Comparison of ENCODE assay signal across 9 mouse cellular contexts in genomic region chr4:133196852-133197251, GRCm38 (mm10). TPM values are rescaled to one million over a fixed set of nuclear protein-coding genes. Genes with fewer than 3 reads are reported as not detected.
DNase-seq lines count a peak whose midpoint lies in the region; ATAC-seq and TF ChIP-seq lines count a peak whose summit lies in the region.
"Had no signal": no experiment of that assay in that cellular context is flagged by ENCODE, and none has a peak within 500 bp of the region (broad histone marks: within the 10 kb centered on the region; RNA-seq: fewer than 3 reads in every experiment).

No protein-coding gene starts in this region.

- no peak overlapping the region for H3K9ac ChIP-seq in liver, postnatal 0 days (replicated peaks)
- H3K9ac ChIP-seq in forebrain, embryonic 16.5 days (replicated peaks; ENCODE audit: low read depth, low read length): peak overlapping the region; percentile 36
- peak overlapping the region; percentile 31; the same call in 1 of the 2 replicates for H3K9ac ChIP-seq in limb, embryonic 13.5 days

- ATAC-seq in liver, postnatal 0 days: no peak
- ATAC-seq in forebrain, embryonic 16.5 days: peak; percentile 36
- no peak for ATAC-seq in limb, embryonic 13.5 days (ENCODE audit: low FRiP score, low read depth)

- peak; percentile 41 for DNase-seq in liver, postnatal 0 days
- DNase-seq in liver (no peak), MN1 (ENCODE audit: low spot score) (no peak)
- DNase-seq in thymus, postnatal 0 days (ENCODE audit: low spot score): peak; percentile 76
- DNase-seq in left cerebral cortex, adult 9 months (ENCODE audit: low spot score in 2 of 2): no peak
- no peak for DNase-seq in adrenal gland, adult 2 months

- no peak overlapping the region for H3K4me3 ChIP-seq in liver, postnatal 0 days (ENCODE audit: low read depth, low read length)
- H3K4me3 ChIP-seq in forebrain, embryonic 16.5 days (replicated peaks; ENCODE audit: low read length): no peak overlapping the region
- H3K4me3 ChIP-seq in limb, embryonic 13.5 days: no peak overlapping the region
- H3K4me3 ChIP-seq: megakaryocyte, embryonic 14.5 days had no signal

- H3K27ac ChIP-seq in liver, postnatal 0 days (ENCODE audit: low read depth): peak overlapping the region; percentile 60; the same call in 1 of the 2 replicates
- H3K27ac ChIP-seq in forebrain, embryonic 16.5 days (ENCODE audit: low read length): peak overlapping the region; percentile 85
- H3K27ac ChIP-seq in limb, embryonic 13.5 days: peak overlapping the region; percentile 93

- no peaks in the 10 kb centered on the region for H3K27me3 ChIP-seq in liver, postnatal 0 days (ENCODE audit: insufficient read depth, low read length)
- H3K27me3 ChIP-seq in forebrain, embryonic 16.5 days (replicated peaks; ENCODE audit: control insufficient read depth, insufficient read depth, low read length): no peaks in the 10 kb centered on the region
- no peaks in the 10 kb centered on the region for H3K27me3 ChIP-seq in limb, embryonic 13.5 days
- H3K27me3 ChIP-seq: megakaryocyte, embryonic 14.5 days had no signal

- WGBS in liver, postnatal 0 days (ENCODE audit: insufficient replicate concordance): 62% methylated on average over 7 of the region's 7 CpGs
- WGBS in forebrain, embryonic 16.5 days: 5% methylated on average over 7 of the region's 7 CpGs
- 19% methylated on average over 7 of the region's 7 CpGs for WGBS in limb, embryonic 13.5 days

- no peak for TF ChIP-seq CTCF in liver, postnatal 0 days (IDR thresholded peaks at IDR 0.05; ENCODE audit: low read depth)

- no peak for TF ChIP-seq EP300 in liver, postnatal 0 days (IDR thresholded peaks at IDR 0.05; ENCODE audit: low read depth)

- no peaks in the 10 kb centered on the region for H3K9me3 ChIP-seq in liver, postnatal 0 days (ENCODE audit: low read length)
- no peaks in the 10 kb centered on the region for H3K9me3 ChIP-seq in forebrain, embryonic 16.5 days (ENCODE audit: control insufficient read depth, low read length)
- H3K9me3 ChIP-seq in limb, embryonic 13.5 days: no peaks in the 10 kb centered on the region
- H3K9me3 ChIP-seq: megakaryocyte, embryonic 14.5 days had no signal

- H3K36me3 ChIP-seq in liver, postnatal 0 days (replicated peaks; ENCODE audit: insufficient read depth, low read length): peaks cover 46% of the 10 kb centered on the region
- H3K36me3 ChIP-seq in forebrain, embryonic 16.5 days (ENCODE audit: control insufficient read depth, insufficient read depth): peaks cover 11% of the 10 kb centered on the region; the same call in 1 of the 2 replicates
- peaks cover 50% of the 10 kb centered on the region for H3K36me3 ChIP-seq in limb, embryonic 13.5 days

- H3K4me2 ChIP-seq in liver, postnatal 0 days (ENCODE audit: low read depth, low read length): no peak overlapping the region
- H3K4me2 ChIP-seq in forebrain, embryonic 16.5 days (ENCODE audit: low read length): no peak overlapping the region
- peak overlapping the region; percentile 38; the same call in 1 of the 2 replicates for H3K4me2 ChIP-seq in limb, embryonic 13.5 days (replicated peaks)

- H3K4me1 ChIP-seq in liver, postnatal 0 days (ENCODE audit: insufficient read depth): peaks cover 27% of the 10 kb centered on the region
- peaks cover 54% of the 10 kb centered on the region for H3K4me1 ChIP-seq in forebrain, embryonic 16.5 days (replicated peaks; ENCODE audit: control insufficient read depth, insufficient read depth, low read length)
- peaks cover 65% of the 10 kb centered on the region for H3K4me1 ChIP-seq in limb, embryonic 13.5 days

RNA-seq across cellular contexts. Expression of gene Cd164l2, which starts 15.1 kb away (rescaled TPM):
- polyA plus RNA-seq in liver, postnatal 0 days (2015; fragmentation: Nextera tagmentation; extraction: Ambion mirVana): 0.25 and 0.39 TPM in 2 replicates
- 0.88 and 1.1 TPM in 2 replicates for polyA plus RNA-seq in forebrain, embryonic 16.5 days (2015; fragmentation: Nextera tagmentation; extraction: Ambion mirVana)
- polyA plus RNA-seq in limb, embryonic 13.5 days (2015; fragmentation: Nextera tagmentation; extraction: Ambion mirVana): 2.8 and 5.9 TPM in 2 replicates
- polyA plus RNA-seq in thymus, postnatal 0 days (2015; fragmentation: Nextera tagmentation; extraction: Ambion mirVana): 0.86 and 1.1 TPM in 2 replicates
- 1 to 10 TPM; 1.6 to 4.0 TPM for total RNA-seq in adrenal gland, adult 2 months (2021)
- 2.5 and 5.6 TPM in 2 replicates for polyA plus RNA-seq in adrenal gland, adult 2 months (2012; rRNA removed)

RNA-seq across cellular contexts. Expression of gene Gpr3, which starts 15.5 kb away (rescaled TPM):
- not detected in 2 replicates for polyA plus RNA-seq in liver, postnatal 0 days (2015; fragmentation: Nextera tagmentation; extraction: Ambion mirVana)
- polyA plus RNA-seq in forebrain, embryonic 16.5 days (2015; fragmentation: Nextera tagmentation; extraction: Ambion mirVana): 0.57 and 1.4 TPM in 2 replicates
- 0.32 and 0.38 TPM in 2 replicates for polyA plus RNA-seq in limb, embryonic 13.5 days (2015; fragmentation: Nextera tagmentation; extraction: Ambion mirVana)
- not detected in 2 replicates for polyA plus RNA-seq in thymus, postnatal 0 days (2015; fragmentation: Nextera tagmentation; extraction: Ambion mirVana)
- under 1 TPM; 0.17 to 0.21 TPM for total RNA-seq in adrenal gland, adult 2 months (2021)
- polyA plus RNA-seq in adrenal gland, adult 2 months (2012; rRNA removed): 0.49 and 1.1 TPM in 2 replicates

RNA-seq across cellular contexts. Expression of gene Map3k6, which starts 43.8 kb away (rescaled TPM):
- 1.2 and 1.3 TPM in 2 replicates for polyA plus RNA-seq in liver, postnatal 0 days (2015; fragmentation: Nextera tagmentation; extraction: Ambion mirVana)
- polyA plus RNA-seq in forebrain, embryonic 16.5 days (2015; fragmentation: Nextera tagmentation; extraction: Ambion mirVana): 2.1 and 2.3 TPM in 2 replicates
- polyA plus RNA-seq in limb, embryonic 13.5 days (2015; fragmentation: Nextera tagmentation; extraction: Ambion mirVana): 2.4 and 2.6 TPM in 2 replicates
- 2.2 and 2.6 TPM in 2 replicates for polyA plus RNA-seq in thymus, postnatal 0 days (2015; fragmentation: Nextera tagmentation; extraction: Ambion mirVana)
- 10 to 100 TPM; 22.4 to 22.9 TPM for total RNA-seq in adrenal gland, adult 2 months (2021)
- polyA plus RNA-seq in adrenal gland, adult 2 months (2012; rRNA removed): 17.5 and 17.6 TPM in 2 replicates

Comparison
In these comparisons a context has a peak if more than half of its experiments do, and no peak if none do; other contexts are left out.
1. DNase-seq: peak in liver, postnatal 0 days (single experiment) and thymus, postnatal 0 days (single experiment); none in liver (single experiment), MN1 (single experiment), left cerebral cortex, adult 9 months (0 of 2) and adrenal gland, adult 2 months (single experiment).
2. Peak in every context shown above with its lines, with median percentiles within 50 percentile points of each other: H3K27ac ChIP-seq.